Mouse (Mus musculus): Measurements from ENCODE around the gene Rnf123. TPM values are rescaled to one million over a fixed set of nuclear protein-coding genes. Genes with fewer than 3 reads are reported as not detected.

Gene Rnf123
- polyA plus RNA-seq, 2 experiments, result 88.2 to 146 TPM

DNA sequence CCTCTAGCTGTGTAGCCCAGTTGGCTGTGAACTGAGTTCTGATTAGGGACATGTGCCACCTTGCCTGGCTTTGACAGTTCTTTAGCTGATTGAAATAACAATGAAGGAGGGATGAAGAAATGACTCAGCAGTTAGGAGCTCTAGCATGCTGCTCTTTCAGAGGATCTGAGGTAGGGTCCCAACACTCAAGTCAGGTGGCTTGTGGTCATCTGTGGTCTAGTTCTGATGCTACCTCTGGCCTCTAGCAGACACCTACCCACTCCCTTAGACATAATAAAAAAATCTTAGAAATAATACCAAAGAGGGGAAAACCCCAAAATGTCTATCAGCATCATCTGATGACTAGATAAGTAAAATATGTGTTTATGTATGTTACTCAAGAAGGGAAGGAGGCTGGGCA, 72.8 kb downstream of the Rnf123 start:
- Histone ChIP-seq H3K9ac (replicated peaks) (no peak overlapping the region), H3K27ac (no peak overlapping the region), H3K4me1 (replicated peaks; ENCODE audit: control insufficient read depth in 2 of 2, insufficient read depth in 2 of 2, low read length in 1 of 2) (peaks cover 2 to 4% of the 10 kb centered on the region in 2 experiments; a peak in 3 of 4 replicates), H3K27me3 (ENCODE audit: control insufficient read depth, insufficient read depth, low read length) (no peaks in the 10 kb centered on the region), H3K4me2 (ENCODE audit: low read depth) (no peak overlapping the region), H3K36me3 (replicated peaks; ENCODE audit: control insufficient read depth, insufficient read depth, low read depth) (peaks cover 14% of the 10 kb centered on the region), H3K4me3 (ENCODE audit: insufficient read depth in 1 of 2, low read depth in 2 of 2, low read length in 2 of 2) (no peak overlapping the region), H3K9me3 (ENCODE audit: control insufficient read depth, low read length) (no peaks in the 10 kb centered on the region)
- no peak for ATAC-seq (ENCODE audit: insufficient read depth)
- no peak for DNase-seq (ENCODE audit: low read depth in 3 of 3, low spot score in 3 of 3)
- TF ChIP-seq EP300 (IDR thresholded peaks at IDR 0.05; ENCODE audit: low read depth) (no peak), CTCF (IDR thresholded peaks at IDR 0.05; ENCODE audit: low read depth) (no peak)

DNA sequence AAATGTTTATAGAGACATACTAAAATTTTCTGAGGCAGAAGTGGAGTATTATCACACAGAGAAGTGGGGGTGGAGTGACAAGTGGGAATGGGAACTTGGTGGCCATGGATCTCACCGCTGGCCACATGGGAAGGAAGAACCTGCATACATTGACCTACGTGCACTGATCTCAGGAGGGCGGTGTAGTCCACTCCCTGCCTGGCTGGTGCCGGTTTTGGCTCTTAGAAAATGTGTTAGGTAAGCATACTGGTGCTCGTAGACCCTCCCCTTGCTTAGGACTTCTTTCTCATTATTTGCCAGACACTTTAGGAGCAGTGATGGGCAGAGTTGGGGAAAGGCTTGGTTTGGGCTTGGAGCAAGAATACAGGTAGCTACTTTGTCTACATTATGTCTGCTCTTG, 75.1 kb downstream of the Rnf123 start:
- Histone ChIP-seq H3K27ac (no peak overlapping the region), H3K9me3 (ENCODE audit: control insufficient read depth, low read length) (no peaks in the 10 kb centered on the region), H3K9ac (replicated peaks) (no peak overlapping the region), H3K27me3 (ENCODE audit: control insufficient read depth, insufficient read depth, low read length) (no peaks in the 10 kb centered on the region), H3K4me2 (ENCODE audit: low read depth) (no peak overlapping the region), H3K4me3 (ENCODE audit: insufficient read depth in 1 of 2, low read depth in 2 of 2, low read length in 2 of 2) (no peak overlapping the region), H3K4me1 (replicated peaks; ENCODE audit: control insufficient read depth in 2 of 2, insufficient read depth in 2 of 2, low read length in 1 of 2) (peaks cover 16 to 21% of the 10 kb centered on the region in 2 experiments), H3K36me3 (replicated peaks; ENCODE audit: control insufficient read depth, insufficient read depth, low read depth) (peaks cover 13% of the 10 kb centered on the region)
- TF ChIP-seq EP300 (IDR thresholded peaks at IDR 0.05; ENCODE audit: low read depth) (no peak), CTCF (IDR thresholded peaks at IDR 0.05; ENCODE audit: low read depth) (no peak)
- WGBS (ENCODE audit: insufficient replicate concordance), result 85% methylated on average over 5 of the region's 5 CpGs
- DNase-seq (ENCODE audit: low read depth in 3 of 3, low spot score in 3 of 3), result no peak
- no peak for ATAC-seq (ENCODE audit: insufficient read depth)

DNA sequence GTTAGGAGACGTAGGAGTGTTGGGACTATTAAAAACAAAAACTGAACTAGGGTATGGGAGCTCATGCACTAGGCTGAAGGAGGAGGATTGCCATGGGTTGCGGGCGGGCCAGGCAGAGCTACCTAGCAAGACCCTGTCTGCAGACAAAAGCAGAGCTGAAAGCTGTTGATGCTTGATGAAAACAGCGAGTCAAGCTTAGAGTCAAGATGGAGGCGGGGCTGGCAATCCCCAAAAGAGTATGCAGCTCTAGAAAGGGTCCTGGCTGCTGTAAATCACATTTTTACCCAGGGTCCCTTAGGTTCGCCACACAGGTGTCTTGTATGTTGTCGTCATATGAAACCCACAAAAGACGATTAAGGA, 79.6 kb downstream of the Rnf123 start:
- 28% methylated on average over 8 of the region's 8 CpGs for WGBS (ENCODE audit: insufficient replicate concordance)
- H3K27me3 ChIP-seq (ENCODE audit: control insufficient read depth, insufficient read depth, low read length), result no peaks in the 10 kb centered on the region
- H3K27ac ChIP-seq, result peak overlapping the region; percentile 89
- TF ChIP-seq CTCF (IDR thresholded peaks at IDR 0.05; ENCODE audit: low read depth) (no peak), EP300 (IDR thresholded peaks at IDR 0.05; ENCODE audit: low read depth) (no peak)
- H3K4me3 ChIP-seq (ENCODE audit: insufficient read depth in 1 of 2, low read depth in 2 of 2, low read length in 2 of 2), result peak overlapping the region; percentile 92 to 95
- no peaks in the 10 kb centered on the region for H3K9me3 ChIP-seq (ENCODE audit: control insufficient read depth, low read length)
- H3K9ac ChIP-seq (replicated peaks), result peak overlapping the region; percentile 99
- H3K36me3 ChIP-seq (replicated peaks; ENCODE audit: control insufficient read depth, insufficient read depth, low read depth), result peaks cover 8% of the 10 kb centered on the region
- DNase-seq (ENCODE audit: low read depth in 3 of 3, low spot score in 3 of 3) (no peak), ATAC-seq (ENCODE audit: insufficient read depth) (no peak)
- H3K4me1 ChIP-seq (replicated peaks; ENCODE audit: control insufficient read depth in 2 of 2, insufficient read depth in 2 of 2, low read length in 1 of 2), result peaks cover 21% of the 10 kb centered on the region in 2 experiments
- H3K4me2 ChIP-seq (ENCODE audit: low read depth), result peak overlapping the region; percentile 80

DNA sequence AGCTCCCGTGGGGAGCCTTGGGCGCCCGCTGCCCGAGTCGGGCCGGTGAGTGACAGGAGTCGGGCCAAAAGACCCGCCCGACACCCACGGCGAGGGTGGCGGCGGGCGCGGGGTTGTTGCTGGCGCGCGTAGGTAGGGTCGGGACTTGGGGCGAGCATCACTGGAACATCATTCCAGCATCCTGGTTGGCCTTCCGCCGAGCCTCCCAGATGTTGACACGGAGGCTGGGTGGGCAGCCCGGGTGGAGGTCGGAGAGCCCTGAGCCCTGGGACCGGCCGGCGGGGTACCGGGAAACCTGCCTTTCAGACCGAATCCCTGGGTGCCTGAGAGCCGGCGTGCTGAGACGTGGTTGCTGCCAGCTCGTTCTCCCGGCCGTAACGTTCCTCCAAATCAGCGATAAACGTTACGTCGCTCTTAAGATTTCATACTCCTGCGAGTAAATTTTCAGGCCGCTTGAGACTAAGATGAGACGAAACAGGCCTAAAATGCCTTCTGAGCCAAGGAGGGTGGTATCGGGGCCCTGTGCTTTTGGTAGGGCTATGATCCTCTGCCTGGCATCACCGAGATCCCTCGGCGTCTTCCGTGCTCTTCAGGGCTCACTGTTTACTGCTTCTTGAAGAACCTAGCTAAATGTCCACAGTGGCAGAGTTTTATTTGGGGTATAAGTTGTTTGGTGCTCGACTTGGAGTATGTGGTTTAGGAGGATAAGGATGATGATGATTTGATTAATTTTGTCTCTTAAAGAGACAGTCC, 80.2 kb downstream of the Rnf123 start:
- WGBS (ENCODE audit: insufficient replicate concordance), result under 1% methylated on average over 50 of the region's 50 CpGs
- Histone ChIP-seq H3K9me3 (ENCODE audit: control insufficient read depth, low read length) (no peaks in the 10 kb centered on the region), H3K36me3 (replicated peaks; ENCODE audit: control insufficient read depth, insufficient read depth, low read depth) (peaks cover 8% of the 10 kb centered on the region), H3K4me3 (ENCODE audit: insufficient read depth in 1 of 2, low read depth in 2 of 2, low read length in 2 of 2) (peak overlapping the region; percentile 92 to 95), H3K9ac (replicated peaks) (peak overlapping the region; percentile 99), H3K27me3 (ENCODE audit: control insufficient read depth, insufficient read depth, low read length) (no peaks in the 10 kb centered on the region), H3K27ac (peak overlapping the region; percentile 89), H3K4me1 (replicated peaks; ENCODE audit: control insufficient read depth in 2 of 2, insufficient read depth in 2 of 2, low read length in 1 of 2) (peaks cover 21% of the 10 kb centered on the region in 2 experiments), H3K4me2 (ENCODE audit: low read depth) (peak overlapping the region; percentile 80)
- TF ChIP-seq CTCF (IDR thresholded peaks at IDR 0.05; ENCODE audit: low read depth), result no peak
- no peak for TF ChIP-seq EP300 (IDR thresholded peaks at IDR 0.05; ENCODE audit: low read depth)
- ATAC-seq (ENCODE audit: insufficient read depth) (peak; percentile 60), DNase-seq (ENCODE audit: low read depth in 3 of 3, low spot score in 3 of 3) (no peak)

DNA sequence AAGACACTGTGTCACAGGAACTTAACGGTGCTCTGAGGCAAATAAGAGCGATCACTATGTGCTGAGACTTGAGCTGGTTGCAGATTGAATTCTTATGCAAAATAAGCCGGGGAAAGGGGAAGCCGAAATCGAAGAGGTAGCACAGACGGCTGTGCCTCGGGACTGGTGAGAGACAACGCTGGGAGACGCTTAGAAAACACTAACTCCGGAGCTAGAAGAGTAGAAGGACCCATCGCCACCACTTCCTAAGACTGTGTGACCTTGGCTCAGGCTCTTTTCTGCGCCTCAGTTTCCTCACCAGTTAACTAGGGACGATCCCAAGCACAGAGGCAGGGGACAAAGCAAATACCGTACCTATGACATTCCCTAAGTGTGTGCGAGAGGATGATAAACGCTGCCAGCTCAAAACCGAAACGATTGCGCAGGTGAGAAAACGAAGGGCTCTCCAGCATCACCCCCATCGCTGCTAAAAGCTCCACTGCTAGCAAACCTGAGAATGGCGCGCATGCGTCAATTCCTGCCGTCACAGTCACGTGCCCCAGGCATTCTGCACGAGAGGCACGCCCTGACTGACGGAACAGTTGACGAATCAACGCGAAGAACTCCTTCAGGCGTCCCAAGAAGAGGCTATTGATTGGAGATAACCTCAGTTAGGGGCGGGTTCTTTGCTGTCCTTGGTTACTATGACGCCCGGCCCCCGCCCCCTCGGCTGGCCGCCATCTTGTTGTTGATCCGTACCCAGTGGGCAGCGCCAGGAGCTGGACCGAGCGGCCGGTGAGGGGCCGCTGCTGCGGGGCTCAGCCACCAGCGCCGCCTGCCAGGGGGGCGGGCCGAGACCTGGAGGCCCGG, 81.0 kb downstream of the Rnf123 start, which contains the start of gene Ip6k1:
Gene Ip6k1 (plus strand): TSS at position 580 of the 849 bp plus-strand sequence.
- under 1% methylated on average over 51 of the region's 51 CpGs for WGBS (ENCODE audit: insufficient replicate concordance)
- peak within 1 kb of the TSS; percentile 92 to 95 for H3K4me3 ChIP-seq (ENCODE audit: insufficient read depth in 1 of 2, low read depth in 2 of 2, low read length in 2 of 2)
- peaks cover 21% of the 10 kb centered on the region in 2 experiments for H3K4me1 ChIP-seq (replicated peaks; ENCODE audit: control insufficient read depth in 2 of 2, insufficient read depth in 2 of 2, low read length in 1 of 2)
- H3K27me3 ChIP-seq (ENCODE audit: control insufficient read depth, insufficient read depth, low read length), result no peaks in the 10 kb centered on the region
- peak within 1 kb of the TSS; percentile 99 for H3K9ac ChIP-seq (replicated peaks)
- peak; percentile 100 for DNase-seq (ENCODE audit: low read depth in 3 of 3, low spot score in 3 of 3)
- no peaks in the 10 kb centered on the region for H3K9me3 ChIP-seq (ENCODE audit: control insufficient read depth, low read length)
- peak within 1 kb of the TSS; percentile 89 for H3K27ac ChIP-seq
- no peak for TF ChIP-seq EP300 (IDR thresholded peaks at IDR 0.05; ENCODE audit: low read depth)
- TF ChIP-seq CTCF (IDR thresholded peaks at IDR 0.05; ENCODE audit: low read depth), result no peak
- peak; percentile 97 for ATAC-seq (ENCODE audit: insufficient read depth)
- H3K4me2 ChIP-seq (ENCODE audit: low read depth), result peak within 1 kb of the TSS; percentile 87
- peaks cover 8% of the 10 kb centered on the region for H3K36me3 ChIP-seq (replicated peaks; ENCODE audit: control insufficient read depth, insufficient read depth, low read depth)

Small RNAs within 50 kb of the gene (microRNA-seq; reads per million reads assigned to microRNA genes)
- not detected for gene Gm47303
- 1.3 reads per million for gene Mir7088

Other genes starting within 250 kb of the Rnf123 start
- gene Rbm6, start 210.1 kb downstream of the Rnf123 start, polyA plus RNA-seq (2012; rRNA removed), result 14.2 and 18.9 TPM in 2 replicates
- gene Rbm6, start 210.1 kb downstream of the Rnf123 start, polyA plus RNA-seq (2014; fragmentation: Nextera tagmentation; extraction: Ambion mirVana), result 19.4 and 20.9 TPM in 2 replicates
- gene Mon1a, start 195.2 kb downstream of the Rnf123 start, polyA plus RNA-seq (2012; rRNA removed), result 4.0 and 4.5 TPM in 2 replicates
- gene Mon1a, start 195.2 kb downstream of the Rnf123 start, polyA plus RNA-seq (2014; fragmentation: Nextera tagmentation; extraction: Ambion mirVana), result 3.8 and 4.5 TPM in 2 replicates
- 1.2 and 1.7 TPM in 2 replicates for gene Mst1r, start 176.5 kb downstream of the Rnf123 start, polyA plus RNA-seq (2012; rRNA removed)
- 0.37 TPM in 2 replicates for gene Mst1r, start 176.5 kb downstream of the Rnf123 start, polyA plus RNA-seq (2014; fragmentation: Nextera tagmentation; extraction: Ambion mirVana)
- gene Actl11, start 154.9 kb downstream of the Rnf123 start, polyA plus RNA-seq (2012; rRNA removed), result not detected in 2 replicates
- not detected in 2 replicates for gene Actl11, start 154.9 kb downstream of the Rnf123 start, polyA plus RNA-seq (2014; fragmentation: Nextera tagmentation; extraction: Ambion mirVana)
- 0.10 and 0.18 TPM in 2 replicates for gene Camkv, start 147.7 kb downstream of the Rnf123 start, polyA plus RNA-seq (2012; rRNA removed)
- gene Camkv, start 147.7 kb downstream of the Rnf123 start, polyA plus RNA-seq (2014; fragmentation: Nextera tagmentation; extraction: Ambion mirVana), result not detected in 2 replicates
- gene Traip, start 133.2 kb downstream of the Rnf123 start, polyA plus RNA-seq (2012; rRNA removed), result 5.3 and 7.4 TPM in 2 replicates
- gene Traip, start 133.2 kb downstream of the Rnf123 start, polyA plus RNA-seq (2014; fragmentation: Nextera tagmentation; extraction: Ambion mirVana), result 13.3 and 18.1 TPM in 2 replicates
- 69.4 and 83.3 TPM in 2 replicates for gene Uba7, start 107.8 kb downstream of the Rnf123 start, polyA plus RNA-seq (2012; rRNA removed)
- gene Uba7, start 107.8 kb downstream of the Rnf123 start, polyA plus RNA-seq (2014; fragmentation: Nextera tagmentation; extraction: Ambion mirVana), result 49.1 and 54.2 TPM in 2 replicates
- 0.53 and 0.64 TPM in 2 replicates for gene Gm20661, start 100.3 kb downstream of the Rnf123 start, polyA plus RNA-seq (2012; rRNA removed)
- gene Gm20661, start 100.3 kb downstream of the Rnf123 start, polyA plus RNA-seq (2014; fragmentation: Nextera tagmentation; extraction: Ambion mirVana), result 0.06 and 0.34 TPM in 2 replicates
- gene Inka1, start 97.5 kb downstream of the Rnf123 start, polyA plus RNA-seq (2012; rRNA removed), result 23.8 and 33.0 TPM in 2 replicates
- gene Inka1, start 97.5 kb downstream of the Rnf123 start, polyA plus RNA-seq (2014; fragmentation: Nextera tagmentation; extraction: Ambion mirVana), result 51.6 and 57.3 TPM in 2 replicates
- gene Cdhr4, start 90.8 kb downstream of the Rnf123 start, polyA plus RNA-seq (2012; rRNA removed), result 2.7 and 3.5 TPM in 2 replicates
- gene Cdhr4, start 90.8 kb downstream of the Rnf123 start, polyA plus RNA-seq (2014; fragmentation: Nextera tagmentation; extraction: Ambion mirVana), result 0.38 and 1.1 TPM in 2 replicates
- 0.47 and 0.95 TPM in 2 replicates for gene Gm20662, start 87.0 kb downstream of the Rnf123 start, polyA plus RNA-seq (2012; rRNA removed)
- not detected in 2 replicates for gene Gm20662, start 87.0 kb downstream of the Rnf123 start, polyA plus RNA-seq (2014; fragmentation: Nextera tagmentation; extraction: Ambion mirVana)
- 24.9 and 30.9 TPM in 2 replicates for gene Ip6k1, start 80.8 kb downstream of the Rnf123 start, polyA plus RNA-seq (2012; rRNA removed)
- gene Ip6k1, start 80.8 kb downstream of the Rnf123 start, polyA plus RNA-seq (2014; fragmentation: Nextera tagmentation; extraction: Ambion mirVana), result 13.3 and 14.7 TPM in 2 replicates
- gene Gmppb, start 34.1 kb downstream of the Rnf123 start, polyA plus RNA-seq (2012; rRNA removed), result 6.7 and 12.9 TPM in 2 replicates
- 14.3 and 15.5 TPM in 2 replicates for gene Gmppb, start 34.1 kb downstream of the Rnf123 start, polyA plus RNA-seq (2014; fragmentation: Nextera tagmentation; extraction: Ambion mirVana)
- gene Amigo3, start 30.2 kb downstream of the Rnf123 start, polyA plus RNA-seq (2012; rRNA removed), result 0.51 and 0.75 TPM in 2 replicates
- 0.89 and 1.4 TPM in 2 replicates for gene Amigo3, start 30.2 kb downstream of the Rnf123 start, polyA plus RNA-seq (2014; fragmentation: Nextera tagmentation; extraction: Ambion mirVana)
- 21.0 and 21.3 TPM in 2 replicates for gene Mst1, start 2.9 kb downstream of the Rnf123 start, polyA plus RNA-seq (2012; rRNA removed)
- gene Mst1, start 2.9 kb downstream of the Rnf123 start, polyA plus RNA-seq (2014; fragmentation: Nextera tagmentation; extraction: Ambion mirVana), result 24.1 and 29.7 TPM in 2 replicates
- 126 and 150 TPM in 2 replicates for gene Apeh, start 11.3 kb upstream of the Rnf123 start, polyA plus RNA-seq (2012; rRNA removed)
- gene Apeh, start 11.3 kb upstream of the Rnf123 start, polyA plus RNA-seq (2014; fragmentation: Nextera tagmentation; extraction: Ambion mirVana), result 153 and 172 TPM in 2 replicates
- 0.86 and 1.1 TPM in 2 replicates for gene Bsn, start 107.0 kb upstream of the Rnf123 start, polyA plus RNA-seq (2012; rRNA removed)
- gene Bsn, start 107.0 kb upstream of the Rnf123 start, polyA plus RNA-seq (2014; fragmentation: Nextera tagmentation; extraction: Ambion mirVana), result 1.1 and 1.4 TPM in 2 replicates
- 4.8 and 5.3 TPM in 2 replicates for gene Dag1, start 180.6 kb upstream of the Rnf123 start, polyA plus RNA-seq (2012; rRNA removed)
- 12.0 and 13.0 TPM in 2 replicates for gene Dag1, start 180.6 kb upstream of the Rnf123 start, polyA plus RNA-seq (2014; fragmentation: Nextera tagmentation; extraction: Ambion mirVana)
- gene Nicn1, start 207.1 kb upstream of the Rnf123 start, polyA plus RNA-seq (2012; rRNA removed), result 2.8 and 2.9 TPM in 2 replicates
- gene Nicn1, start 207.1 kb upstream of the Rnf123 start, polyA plus RNA-seq (2014; fragmentation: Nextera tagmentation; extraction: Ambion mirVana), result 4.3 and 6.2 TPM in 2 replicates
- gene Amt, start 213.5 kb upstream of the Rnf123 start, polyA plus RNA-seq (2012; rRNA removed), result 6.1 and 7.5 TPM in 2 replicates
- 7.2 and 7.7 TPM in 2 replicates for gene Amt, start 213.5 kb upstream of the Rnf123 start, polyA plus RNA-seq (2014; fragmentation: Nextera tagmentation; extraction: Ambion mirVana)
- 62.5 and 76.4 TPM in 2 replicates for gene Rhoa, start 222.8 kb upstream of the Rnf123 start, polyA plus RNA-seq (2012; rRNA removed)
- 130 and 133 TPM in 2 replicates for gene Rhoa, start 222.8 kb upstream of the Rnf123 start, polyA plus RNA-seq (2014; fragmentation: Nextera tagmentation; extraction: Ambion mirVana)
- gene Tcta, start 222.8 kb upstream of the Rnf123 start, polyA plus RNA-seq (2012; rRNA removed), result 10.4 and 10.6 TPM in 2 replicates
- 10.9 and 13.2 TPM in 2 replicates for gene Tcta, start 222.8 kb upstream of the Rnf123 start, polyA plus RNA-seq (2014; fragmentation: Nextera tagmentation; extraction: Ambion mirVana)

All from liver, embryonic 14.5 days (tissue).